Mouse (Mus musculus): ENCODE results near the gene Actr5. TPM values are rescaled to one million over a fixed set of nuclear protein-coding genes. Genes with fewer than 3 reads are reported as not detected.

The Actr5 gene
- total RNA-seq, 2 experiments from 2014 or later = 2.5 to 3.2 TPM

Small RNA genes lying within 50 kb of the gene (microRNA-seq; reads per million reads assigned to microRNA genes)
- 0 to 0.79 reads per million in 2 experiments for gene Mir3474 (ENCODE audit: borderline replicate concordance in 2 of 2)

Other genes starting within 250 kb of the Actr5 start
- under 1 TPM in 1 of 2 experiments, not detected in 1; 0.11 TPM for gene Snhg11, start 249.2 kb upstream of the Actr5 start, total RNA-seq (2021)
- 10 to 100 TPM; 21.6 to 25.2 TPM for gene Ralgapb, start 215.0 kb upstream of the Actr5 start, total RNA-seq (2021)
- gene Adig, start 122.3 kb upstream of the Actr5 start, total RNA-seq (2021) = 1 to 10 TPM; 1.6 to 7.0 TPM
- gene Arhgap40, start 112.1 kb upstream of the Actr5 start, total RNA-seq (2021) = not detected
- gene Slc32a1, start 14.1 kb upstream of the Actr5 start, total RNA-seq (2021) = not detected
- gene Ppp1r16b, start 40.5 kb downstream of the Actr5 start, total RNA-seq (2021) = 1 to 10 TPM; 4.8 to 5.2 TPM
- 1 to 10 TPM; 1.2 to 2.3 TPM for gene Fam83d, start 143.2 kb downstream of the Actr5 start, total RNA-seq (2021)
- gene Dhx35, start 169.9 kb downstream of the Actr5 start, total RNA-seq (2021) = 1 to 10 TPM; 7.9 to 8.0 TPM

All from gastrocnemius, postnatal 25 days (tissue).